Comparison of ENCODE assay signal across 8 mouse cellular contexts in the genomic region with DNA sequence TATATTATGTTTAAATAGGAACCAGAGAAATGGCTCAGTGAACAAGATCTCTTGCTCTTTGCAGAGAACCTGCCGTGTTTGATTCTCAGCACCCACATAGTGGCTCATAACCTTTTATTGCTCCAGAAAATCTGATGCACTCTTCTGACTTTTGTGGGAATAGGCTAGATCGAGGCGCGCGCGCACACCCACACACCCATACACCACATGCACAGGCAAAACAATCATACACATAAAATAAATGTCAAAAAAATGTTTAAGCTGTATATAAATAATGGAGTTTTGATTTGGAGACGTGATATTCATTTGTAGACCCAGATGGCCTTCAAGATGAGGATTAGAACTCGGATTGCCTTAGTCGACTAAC. TPM values are rescaled to one million over a fixed set of nuclear protein-coding genes. Genes with fewer than 3 reads are reported as not detected.
DNase-seq lines count a peak whose midpoint lies in the region; ATAC-seq and TF ChIP-seq lines count a peak whose summit lies in the region.

No protein-coding gene starts in this region.

- no peaks in the 10 kb centered on the region for H3K36me3 ChIP-seq in lung, postnatal 0 days (ENCODE audit: insufficient read depth, low read length)
- H3K36me3 ChIP-seq in forebrain, embryonic 12.5 days (replicated peaks) = peaks cover 9% of the 10 kb centered on the region
- peaks cover 31% of the 10 kb centered on the region for H3K36me3 ChIP-seq in liver, embryonic 12.5 days
- H3K36me3 ChIP-seq in stomach, embryonic 15.5 days = no peaks in the 10 kb centered on the region

- no peak for ATAC-seq in lung, postnatal 0 days
- peak; percentile 59 for ATAC-seq in forebrain, embryonic 12.5 days (ENCODE audit: low FRiP score)
- ATAC-seq in liver, embryonic 12.5 days = 0 out of 2 replicates have a peak, but pooled peaks have one; percentile 8
- no peak for ATAC-seq in stomach, embryonic 15.5 days (ENCODE audit: insufficient read depth, low FRiP score, low read depth)

- peak overlapping the region; percentile 78 for H3K4me2 ChIP-seq in lung, postnatal 0 days (replicated peaks; ENCODE audit: low read depth, low read length)
- H3K4me2 ChIP-seq in forebrain, embryonic 12.5 days = peak overlapping the region; percentile 66
- H3K4me2 ChIP-seq in liver, embryonic 12.5 days = peak overlapping the region; percentile 82
- H3K4me2 ChIP-seq in stomach, embryonic 15.5 days = peak overlapping the region; percentile 71

- TF ChIP-seq EP300 in lung, postnatal 0 days (IDR thresholded peaks at IDR 0.05) = no peak

- H3K4me1 ChIP-seq in lung, postnatal 0 days (ENCODE audit: insufficient read depth, low read depth, low read length) = peaks cover 5% of the 10 kb centered on the region; the same call in 1 of the 2 replicates
- H3K4me1 ChIP-seq in forebrain, embryonic 12.5 days = peaks cover 21% of the 10 kb centered on the region
- peaks cover 38% of the 10 kb centered on the region for H3K4me1 ChIP-seq in liver, embryonic 12.5 days
- H3K4me1 ChIP-seq in stomach, embryonic 15.5 days = peaks cover 16% of the 10 kb centered on the region

- 30% methylated on average over 9 of the region's 9 CpGs for WGBS in lung, postnatal 0 days
- WGBS in forebrain, embryonic 12.5 days = 30% methylated on average over 9 of the region's 9 CpGs
- WGBS in liver, embryonic 12.5 days (ENCODE audit: insufficient replicate concordance) = 39% methylated on average over 9 of the region's 9 CpGs
- 30% methylated on average over 9 of the region's 9 CpGs for WGBS in stomach, embryonic 15.5 days

- TF ChIP-seq CTCF in lung, postnatal 0 days (IDR thresholded peaks at IDR 0.05) = no peak

- H3K27me3 ChIP-seq in lung, postnatal 0 days (replicated peaks; ENCODE audit: insufficient read depth, low read length) = peaks cover 1% of the 10 kb centered on the region; the same call in 1 of the 2 replicates
- peaks cover 38% of the 10 kb centered on the region for H3K27me3 ChIP-seq in forebrain, embryonic 12.5 days
- peaks cover 46% of the 10 kb centered on the region for H3K27me3 ChIP-seq in liver, embryonic 12.5 days (replicated peaks)
- H3K27me3 ChIP-seq in stomach, embryonic 15.5 days (replicated peaks) = peaks cover 6% of the 10 kb centered on the region; the same call in 1 of the 2 replicates

- no peak for DNase-seq in lung, postnatal 0 days (ENCODE audit: low spot score)
- DNase-seq in lung, adult 18-20 months = no peak
- DNase-seq in cerebellum, postnatal 4 days (ENCODE audit: low spot score in 2 of 2) = no peak
- DNase-seq in cerebellum, adult 18-20 months = no peak
- no peak for DNase-seq in lung, postnatal 36 days

- no peak overlapping the region for H3K9ac ChIP-seq in lung, postnatal 0 days (replicated peaks; ENCODE audit: low read depth)
- peak overlapping the region; percentile 88 for H3K9ac ChIP-seq in forebrain, embryonic 12.5 days
- peak overlapping the region; percentile 97 for H3K9ac ChIP-seq in liver, embryonic 12.5 days
- H3K9ac ChIP-seq in stomach, embryonic 15.5 days = peak overlapping the region; percentile 88; the same call in 1 of the 2 replicates

- peak overlapping the region; percentile 96 for H3K4me3 ChIP-seq in lung, postnatal 0 days (ENCODE audit: low read depth, low read length)
- H3K4me3 ChIP-seq in forebrain, embryonic 12.5 days (replicated peaks) = peak overlapping the region; percentile 99
- peak overlapping the region; percentile 99 for H3K4me3 ChIP-seq in liver, embryonic 12.5 days
- H3K4me3 ChIP-seq in stomach, embryonic 15.5 days (replicated peaks) = peak overlapping the region; percentile 98

- H3K27ac ChIP-seq in lung, postnatal 0 days (ENCODE audit: low read length) = no peak overlapping the region
- no peak overlapping the region for H3K27ac ChIP-seq in forebrain, embryonic 12.5 days
- no peak overlapping the region; the same call in 1 of the 2 replicates for H3K27ac ChIP-seq in liver, embryonic 12.5 days
- H3K27ac ChIP-seq in stomach, embryonic 15.5 days = no peak overlapping the region

- H3K9me3 ChIP-seq in lung, postnatal 0 days (ENCODE audit: low read length) = no peaks in the 10 kb centered on the region
- no peaks in the 10 kb centered on the region for H3K9me3 ChIP-seq in forebrain, embryonic 12.5 days
- no peaks in the 10 kb centered on the region for H3K9me3 ChIP-seq in liver, embryonic 12.5 days (replicated peaks)
- H3K9me3 ChIP-seq in stomach, embryonic 15.5 days = no peaks in the 10 kb centered on the region

RNA-seq across cellular contexts. Expression of a gene that starts 0.4 kb away (rescaled TPM):
- polyA plus RNA-seq in lung, postnatal 0 days (2015; fragmentation: Nextera tagmentation; extraction: Ambion mirVana) = 11.2 and 12.2 TPM in 2 replicates
- polyA plus RNA-seq in forebrain, embryonic 12.5 days (2016; fragmentation: Nextera tagmentation; extraction: Ambion mirVana) = 24.4 and 26.1 TPM in 2 replicates
- 29.3 and 33.3 TPM in 2 replicates for polyA plus RNA-seq in liver, embryonic 12.5 days (2016; fragmentation: Nextera tagmentation; extraction: Ambion mirVana)
- 25.6 and 26.1 TPM in 2 replicates for polyA plus RNA-seq in stomach, embryonic 15.5 days (2015; fragmentation: Nextera tagmentation; extraction: Ambion mirVana)

RNA-seq across cellular contexts. Expression of a gene that starts 1.0 kb away (rescaled TPM):
- polyA plus RNA-seq in lung, postnatal 0 days (2015; fragmentation: Nextera tagmentation; extraction: Ambion mirVana) = 0.80 and 0.88 TPM in 2 replicates
- 0.68 and 0.75 TPM in 2 replicates for polyA plus RNA-seq in forebrain, embryonic 12.5 days (2016; fragmentation: Nextera tagmentation; extraction: Ambion mirVana)
- polyA plus RNA-seq in liver, embryonic 12.5 days (2016; fragmentation: Nextera tagmentation; extraction: Ambion mirVana) = 1.0 and 1.1 TPM in 2 replicates
- 1.2 and 1.3 TPM in 2 replicates for polyA plus RNA-seq in stomach, embryonic 15.5 days (2015; fragmentation: Nextera tagmentation; extraction: Ambion mirVana)

RNA-seq across cellular contexts. Expression of a gene that starts 4.6 kb away (rescaled TPM):
- 0.86 TPM in 2 replicates for polyA plus RNA-seq in lung, postnatal 0 days (2015; fragmentation: Nextera tagmentation; extraction: Ambion mirVana)
- polyA plus RNA-seq in forebrain, embryonic 12.5 days (2016; fragmentation: Nextera tagmentation; extraction: Ambion mirVana) = 0.46 and 0.69 TPM in 2 replicates
- polyA plus RNA-seq in liver, embryonic 12.5 days (2016; fragmentation: Nextera tagmentation; extraction: Ambion mirVana) = 1.4 and 1.5 TPM in 2 replicates
- 2.5 and 2.8 TPM in 2 replicates for polyA plus RNA-seq in stomach, embryonic 15.5 days (2015; fragmentation: Nextera tagmentation; extraction: Ambion mirVana)

RNA-seq across cellular contexts. Expression of a gene that starts 41.4 kb away (rescaled TPM):
- 2,930 and 3,003 TPM in 2 replicates for polyA plus RNA-seq in lung, postnatal 0 days (2015; fragmentation: Nextera tagmentation; extraction: Ambion mirVana)
- polyA plus RNA-seq in forebrain, embryonic 12.5 days (2016; fragmentation: Nextera tagmentation; extraction: Ambion mirVana) = 3,508 and 3,592 TPM in 2 replicates
- polyA plus RNA-seq in liver, embryonic 12.5 days (2016; fragmentation: Nextera tagmentation; extraction: Ambion mirVana) = 2,705 and 2,706 TPM in 2 replicates
- polyA plus RNA-seq in stomach, embryonic 15.5 days (2015; fragmentation: Nextera tagmentation; extraction: Ambion mirVana) = 4,240 and 4,503 TPM in 2 replicates

RNA-seq across cellular contexts. Expression of a gene that starts 52.0 kb away (rescaled TPM):
- 0.05 TPM in 1 of 2 replicates, not detected in the other for polyA plus RNA-seq in lung, postnatal 0 days (2015; fragmentation: Nextera tagmentation; extraction: Ambion mirVana)
- 0.17 and 0.27 TPM in 2 replicates for polyA plus RNA-seq in forebrain, embryonic 12.5 days (2016; fragmentation: Nextera tagmentation; extraction: Ambion mirVana)
- not detected in 2 replicates for polyA plus RNA-seq in liver, embryonic 12.5 days (2016; fragmentation: Nextera tagmentation; extraction: Ambion mirVana)
- polyA plus RNA-seq in stomach, embryonic 15.5 days (2015; fragmentation: Nextera tagmentation; extraction: Ambion mirVana) = 0.19 and 0.30 TPM in 2 replicates

Comparison
In these comparisons a context has a peak if more than half of its experiments do, and no peak if none do; other contexts are left out.
1. ATAC-seq: peak in forebrain, embryonic 12.5 days (single experiment) and liver, embryonic 12.5 days (single experiment); none in lung, postnatal 0 days (single experiment) and stomach, embryonic 15.5 days (single experiment).
2. Peak in every context shown above with its lines, with median percentiles within 50 percentile points of each other: H3K4me2 ChIP-seq and H3K4me3 ChIP-seq.